Mouse (Mus musculus) kidney, adult 2 months (tissue): Measurements from ENCODE around the gene Map4k5.

Experiments used
- CTCF ChIP-seq: fragments of 200-500 bp; conservative IDR thresholded peaks from 2 replicates; pipeline ENCODE4 v1.5.1; 2011; ENCODE audit warnings: low read depth, mild to moderate bottlenecking, control low read depth, low read length, moderate library complexity, mixed read lengths; ENCODE audit not compliant: insufficient read depth, insufficient read length
- POLR2A ChIP-seq: fragments of 200-500 bp; IDR thresholded peaks from one replicate; pipeline ENCODE4 v1.6.1; 2011; ENCODE audit warnings: low read depth, low read length, control low read depth

GRCm38 (mm10) chr12:69937731-69938130, 44.7 kb upstream of the Map4k5 start:
- TF ChIP-seq CTCF, result no peak
- no peak for TF ChIP-seq POLR2A
